Mouse (Mus musculus): Measurements from ENCODE around the gene Mcm5. TPM values are rescaled to one million over a fixed set of nuclear protein-coding genes. Genes with fewer than 3 reads are reported as not detected.

Gene Mcm5
- polyA plus RNA-seq, 1 experiment from 2014 or later: 41.2 TPM

- WGBS: 0% methylated on average over 9 of the region's 9 CpGs
- Histone ChIP-seq H3K4me2 (peak overlapping the region; percentile 69), H3K36me3 (peaks cover 13% of the 10 kb centered on the region), H3K9ac (peak overlapping the region; percentile 70), H3K4me1 (replicated peaks) (peaks cover 21% of the 10 kb centered on the region), H3K9me3 (no peaks in the 10 kb centered on the region), H3K4me3 (peak overlapping the region; percentile 71), H3K27ac (peak overlapping the region; percentile 84), H3K27me3 (no peaks in the 10 kb centered on the region)
- ATAC-seq (ENCODE audit: low FRiP score): peak; percentile 74
Observed at GRCm38 (mm10) chr8:75108527-75109235, 688 bp upstream of the Mcm5 start.

DNA sequence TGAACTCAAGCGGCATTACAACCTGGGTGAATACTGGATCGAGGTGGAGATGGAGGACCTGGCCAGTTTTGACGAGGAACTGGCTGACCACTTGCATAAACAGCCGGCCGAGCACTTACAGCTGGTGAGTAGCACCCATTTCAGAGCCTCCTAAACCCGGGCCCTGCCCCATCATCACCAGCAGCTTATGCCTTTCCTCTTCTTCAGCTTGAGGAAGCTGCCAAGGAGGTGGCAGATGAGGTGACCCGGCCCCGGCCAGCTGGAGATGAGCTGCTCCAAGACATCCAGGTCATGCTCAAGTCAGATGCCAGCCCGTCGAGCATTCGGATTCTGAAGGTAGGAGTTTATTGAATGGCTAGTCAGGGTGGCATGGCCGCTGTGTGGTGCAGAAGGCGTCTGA is 724 bp downstream of the Mcm5 start:
- H3K4me2 ChIP-seq: peak overlapping the region; percentile 85
- ATAC-seq (ENCODE audit: low FRiP score): no peak
- WGBS: 22% methylated on average over 13 of the region's 13 CpGs
- H3K27me3 ChIP-seq: no peaks in the 10 kb centered on the region
- H3K9me3 ChIP-seq: no peaks in the 10 kb centered on the region
- H3K36me3 ChIP-seq: peaks cover 22% of the 10 kb centered on the region
- peak overlapping the region; percentile 71 for H3K4me3 ChIP-seq
- no peak overlapping the region for H3K27ac ChIP-seq
- peak overlapping the region; percentile 72 for H3K9ac ChIP-seq
- H3K4me1 ChIP-seq (replicated peaks): peaks cover 21% of the 10 kb centered on the region

DNA sequence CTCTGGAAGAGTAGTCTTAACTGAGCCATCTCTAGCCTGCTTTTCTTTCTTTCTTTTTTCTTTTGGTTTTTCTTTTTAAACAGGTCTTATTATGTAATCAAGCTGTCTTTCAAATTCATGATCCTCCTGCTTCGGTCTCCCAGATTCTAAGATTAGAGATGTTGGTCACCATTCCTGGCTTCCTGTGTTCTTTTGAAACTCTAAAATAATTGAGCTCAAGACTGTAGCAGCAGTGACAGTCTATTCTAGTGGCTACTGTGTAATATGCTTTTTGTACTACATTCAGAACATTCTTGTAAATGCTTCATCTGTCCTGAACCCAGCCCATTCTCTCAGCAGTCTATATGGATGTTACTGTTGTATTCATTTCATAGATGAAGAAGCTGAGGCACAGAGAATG is 9.1 kb downstream of the Mcm5 start:
- Histone ChIP-seq H3K27ac (no peak overlapping the region), H3K4me2 (no peak overlapping the region), H3K9ac (no peak overlapping the region), H3K4me3 (no peak overlapping the region), H3K36me3 (peaks cover 87% of the 10 kb centered on the region), H3K27me3 (no peaks in the 10 kb centered on the region), H3K9me3 (no peaks in the 10 kb centered on the region), H3K4me1 (replicated peaks) (no peaks in the 10 kb centered on the region)
- ATAC-seq (ENCODE audit: low FRiP score): no peak
- WGBS: 97% methylated on average over 1 of the region's 1 CpGs

- Histone ChIP-seq H3K4me1 (replicated peaks) (no peaks in the 10 kb centered on the region), H3K36me3 (peaks cover 85% of the 10 kb centered on the region)
Observed at GRCm38 (mm10) chr8:75119287-75119686, 9.9 kb downstream of the Mcm5 start.

DNA sequence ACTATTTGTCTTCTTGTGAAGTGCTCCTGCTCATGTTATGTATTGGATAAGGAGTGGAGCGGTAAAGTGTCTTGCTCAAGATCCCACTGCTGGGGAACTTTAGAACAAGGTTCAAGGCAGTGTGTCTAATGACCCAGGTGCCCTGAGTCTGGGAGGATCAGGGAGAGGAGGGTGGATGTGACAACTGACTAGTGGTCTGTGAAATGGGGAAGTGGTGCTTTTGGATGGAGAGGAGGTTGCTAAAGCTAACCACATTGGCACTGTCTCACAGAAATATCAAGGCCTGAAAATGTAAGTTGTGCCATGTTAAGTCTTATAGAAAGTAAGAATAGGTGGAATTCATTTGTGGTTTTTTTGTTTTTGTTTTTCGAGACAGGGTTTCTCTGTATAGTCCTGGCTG is 10.4 kb downstream of the Mcm5 start:
- Histone ChIP-seq H3K4me1 (replicated peaks) (no peaks in the 10 kb centered on the region), H3K4me2 (no peak overlapping the region), H3K4me3 (no peak overlapping the region), H3K27me3 (no peaks in the 10 kb centered on the region), H3K27ac (no peak overlapping the region), H3K9ac (no peak overlapping the region), H3K9me3 (no peaks in the 10 kb centered on the region), H3K36me3 (peaks cover 88% of the 10 kb centered on the region)
- no peak for ATAC-seq (ENCODE audit: low FRiP score)
- 96% methylated on average over 2 of the region's 2 CpGs for WGBS

More at GRCm38 (mm10) chr8:75119287-75119686, 9.9 kb downstream of the Mcm5 start:
- WGBS: 99% methylated on average over 2 of the region's 2 CpGs
- Histone ChIP-seq H3K27ac (no peak overlapping the region), H3K4me3 (no peak overlapping the region), H3K9me3 (no peaks in the 10 kb centered on the region), H3K27me3 (no peaks in the 10 kb centered on the region), H3K4me2 (no peak overlapping the region), H3K9ac (no peak overlapping the region)
- no peak for ATAC-seq (ENCODE audit: low FRiP score)

DNA sequence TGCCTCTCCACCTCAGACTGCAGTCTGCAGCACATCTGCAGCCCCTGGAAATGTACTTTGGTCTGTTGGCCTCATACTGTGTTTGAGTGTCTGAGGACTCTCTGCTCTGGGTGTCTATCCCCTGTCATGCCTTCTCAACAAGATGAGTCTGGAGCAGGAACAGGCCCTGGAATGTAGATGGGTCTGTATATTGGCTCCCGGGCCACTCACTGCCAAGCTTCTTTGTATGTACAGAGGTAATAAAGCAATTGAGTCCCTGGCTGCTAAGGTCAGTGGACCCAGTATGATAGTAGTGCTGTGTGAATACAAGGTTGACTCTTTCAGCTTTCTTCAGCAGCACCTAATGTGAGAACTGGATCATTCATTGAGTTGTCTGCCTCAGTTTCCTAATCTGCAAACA is 18.0 kb downstream of the Mcm5 start:
- H3K4me2 ChIP-seq: no peak overlapping the region
- no peak overlapping the region for H3K27ac ChIP-seq
- peaks cover 59% of the 10 kb centered on the region for H3K36me3 ChIP-seq
- no peaks in the 10 kb centered on the region for H3K27me3 ChIP-seq
- 88% methylated on average over 1 of the region's 1 CpGs for WGBS
- H3K9ac ChIP-seq: no peak overlapping the region
- H3K4me1 ChIP-seq (replicated peaks): no peaks in the 10 kb centered on the region
- no peaks in the 10 kb centered on the region for H3K9me3 ChIP-seq
- ATAC-seq (ENCODE audit: low FRiP score): no peak
- no peak overlapping the region for H3K4me3 ChIP-seq

- H3K4me2 ChIP-seq: no peak overlapping the region
- no peak overlapping the region for H3K4me3 ChIP-seq
- no peak overlapping the region for H3K27ac ChIP-seq
- 0 out of 2 replicates have a peak, but pooled peaks cover 3% of the 10 kb centered on the region for H3K4me1 ChIP-seq (replicated peaks)
- H3K36me3 ChIP-seq: peaks cover 14% of the 10 kb centered on the region
- no peak for ATAC-seq (ENCODE audit: low FRiP score)
- WGBS: 18% methylated on average over 3 of the region's 3 CpGs
- no peaks in the 10 kb centered on the region for H3K27me3 ChIP-seq
- H3K9ac ChIP-seq: no peak overlapping the region
- no peaks in the 10 kb centered on the region for H3K9me3 ChIP-seq
Observed at GRCm38 (mm10) chr8:75132485-75132884, 23.1 kb downstream of the Mcm5 start.

DNA sequence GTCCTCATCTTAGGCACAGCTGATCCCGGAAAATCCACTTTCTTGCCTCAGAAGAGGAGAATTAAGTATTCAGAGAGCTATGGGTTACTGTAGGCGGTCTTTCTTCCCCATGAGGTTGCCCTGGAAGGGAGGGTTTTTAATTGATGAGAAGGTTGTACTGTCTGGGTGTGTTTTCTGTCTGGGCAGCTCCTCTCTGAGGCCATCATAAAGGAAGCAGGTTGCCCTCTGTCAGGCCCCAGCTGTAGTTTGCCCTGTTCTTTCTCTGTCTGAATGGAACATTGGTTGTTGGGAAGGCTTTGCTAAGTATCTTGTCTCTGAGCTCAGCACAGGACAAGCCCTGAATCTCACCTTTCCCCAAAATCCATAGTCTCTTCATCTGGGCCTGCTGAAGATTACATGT is 24.0 kb downstream of the Mcm5 start:
- H3K36me3 ChIP-seq: peaks cover 9% of the 10 kb centered on the region; the same call in 1 of the 2 replicates
- H3K4me2 ChIP-seq: no peak overlapping the region
- 0 out of 2 replicates have a peak, but pooled peaks cover 3% of the 10 kb centered on the region for H3K4me1 ChIP-seq (replicated peaks)
- H3K9ac ChIP-seq: no peak overlapping the region
- no peaks in the 10 kb centered on the region for H3K9me3 ChIP-seq
- H3K27me3 ChIP-seq: no peaks in the 10 kb centered on the region
- H3K27ac ChIP-seq: no peak overlapping the region
- WGBS: 72% methylated on average over 2 of the region's 2 CpGs
- ATAC-seq (ENCODE audit: low FRiP score): no peak
- H3K4me3 ChIP-seq: no peak overlapping the region

DNA sequence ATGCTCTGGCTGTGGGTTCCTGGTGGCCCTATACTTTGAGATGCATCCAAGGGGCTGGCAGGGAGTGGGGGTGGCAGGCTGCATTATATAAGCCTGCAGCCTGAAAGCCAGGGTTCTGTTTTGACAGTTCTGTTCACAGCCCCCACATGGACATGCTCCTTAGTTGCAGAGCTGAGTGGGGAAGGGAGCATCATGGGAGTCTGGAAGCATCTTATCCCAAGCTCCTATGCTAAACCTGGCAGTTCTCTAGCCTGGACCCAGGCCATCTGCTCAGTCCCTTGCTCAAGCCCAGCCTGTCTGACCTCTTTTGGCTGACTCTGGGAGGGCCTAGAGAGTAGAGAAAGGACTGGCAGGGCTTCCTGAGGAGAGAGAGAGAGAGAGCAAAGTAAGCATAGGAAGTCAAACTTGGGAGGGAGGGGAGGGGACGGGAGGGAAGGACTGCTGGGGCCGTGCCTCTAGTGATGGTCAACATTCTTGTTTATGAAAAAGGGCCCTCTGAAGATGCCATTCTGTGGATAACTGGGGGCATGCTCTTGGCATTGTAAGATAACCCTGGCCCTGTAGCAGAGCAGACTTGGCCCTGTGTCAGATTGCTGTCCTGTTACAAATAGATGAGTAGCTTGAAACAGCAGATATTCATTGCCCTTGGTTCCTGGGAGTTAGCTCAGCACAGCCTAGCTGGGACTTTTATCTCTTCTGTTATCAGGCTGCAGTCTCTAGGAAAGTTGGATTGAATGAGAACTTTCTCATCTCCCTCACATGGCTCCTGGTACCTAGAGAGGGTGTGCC is 25.4 kb downstream of the Mcm5 start:
- no peaks in the 10 kb centered on the region for H3K9me3 ChIP-seq
- 0 out of 2 replicates have a peak, but pooled peaks cover 3% of the 10 kb centered on the region for H3K4me1 ChIP-seq (replicated peaks)
- H3K4me2 ChIP-seq: no peak overlapping the region
- no peak overlapping the region for H3K9ac ChIP-seq
- H3K27ac ChIP-seq: no peak overlapping the region
- H3K4me3 ChIP-seq: no peak overlapping the region
- H3K36me3 ChIP-seq: no peaks in the 10 kb centered on the region
- WGBS: 58% methylated on average over 2 of the region's 2 CpGs
- H3K27me3 ChIP-seq: no peaks in the 10 kb centered on the region
- peak; percentile 31; the same call in 1 of the 2 replicates for ATAC-seq (ENCODE audit: low FRiP score)

GRCm38 (mm10) chr8:75135756-75136155 is 26.4 kb downstream of the Mcm5 start:
- no peak overlapping the region for H3K27ac ChIP-seq
- H3K4me1 ChIP-seq (replicated peaks): 0 out of 2 replicates have a peak, but pooled peaks cover 3% of the 10 kb centered on the region
- no peaks in the 10 kb centered on the region for H3K27me3 ChIP-seq
- no peak overlapping the region for H3K4me2 ChIP-seq
- no peaks in the 10 kb centered on the region for H3K36me3 ChIP-seq
- no peaks in the 10 kb centered on the region for H3K9me3 ChIP-seq
- 68% methylated on average over 1 of the region's 1 CpGs for WGBS
- no peak for ATAC-seq (ENCODE audit: low FRiP score)
- no peak overlapping the region for H3K4me3 ChIP-seq
- 0 out of 2 replicates have a peak overlapping the region, but pooled peaks have one; percentile 13 for H3K9ac ChIP-seq

DNA sequence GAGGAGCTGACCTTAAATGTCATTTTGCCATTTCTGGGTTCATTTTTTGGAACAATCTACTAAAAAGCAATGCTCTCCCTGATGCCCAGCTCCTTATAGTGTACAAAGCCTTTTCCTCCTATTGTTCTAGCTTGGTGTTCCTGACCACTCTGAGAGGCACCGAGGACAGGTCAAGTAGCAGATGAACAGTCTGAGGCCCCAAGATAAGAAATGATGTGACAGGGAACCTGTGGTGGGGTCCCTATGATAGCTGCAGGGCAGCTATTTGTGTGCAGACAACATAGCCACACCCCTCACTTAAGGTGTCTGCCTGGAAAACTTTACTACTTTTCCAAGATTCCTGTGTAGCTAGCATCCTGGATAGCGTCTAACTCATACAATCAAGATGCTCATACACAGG is 26.9 kb downstream of the Mcm5 start:
- WGBS: 89% methylated on average over 2 of the region's 2 CpGs
- H3K4me3 ChIP-seq: no peak overlapping the region
- H3K4me1 ChIP-seq (replicated peaks): 0 out of 2 replicates have a peak, but pooled peaks cover 3% of the 10 kb centered on the region
- no peak overlapping the region for H3K4me2 ChIP-seq
- H3K27ac ChIP-seq: no peak overlapping the region
- no peak for ATAC-seq (ENCODE audit: low FRiP score)
- H3K27me3 ChIP-seq: no peaks in the 10 kb centered on the region
- no peaks in the 10 kb centered on the region for H3K36me3 ChIP-seq
- no peaks in the 10 kb centered on the region for H3K9me3 ChIP-seq
- no peak overlapping the region for H3K9ac ChIP-seq

GRCm38 (mm10) chr8:75137536-75137935 is 28.2 kb downstream of the Mcm5 start:
- Histone ChIP-seq H3K9ac (no peak overlapping the region), H3K4me3 (no peak overlapping the region), H3K27me3 (no peaks in the 10 kb centered on the region), H3K9me3 (no peaks in the 10 kb centered on the region), H3K4me1 (replicated peaks) (0 out of 2 replicates have a peak, but pooled peaks cover 3% of the 10 kb centered on the region), H3K4me2 (no peak overlapping the region), H3K27ac (no peak overlapping the region), H3K36me3 (no peaks in the 10 kb centered on the region)
- no peak for ATAC-seq (ENCODE audit: low FRiP score)
- WGBS: 49% methylated on average over 3 of the region's 3 CpGs
